Mouse (Mus musculus) heart, embryonic 13.5 days (tissue): ENCODE data around the gene Nop2. TPM values are rescaled to one million over a fixed set of nuclear protein-coding genes. Genes with fewer than 3 reads are reported as not detected.
A peak's percentile ranks its signal among the peaks of the same experiment; 100 is the strongest.

Experiments used
- ATAC-seq: fragments of 200-750 bp; cut with Nextera tagmentation; 2 replicates; pipeline ENCODE4 v1.8.0; 2017; ENCODE audit warnings: moderate TSS enrichment; ENCODE audit not compliant: insufficient number of reproducible peaks, low FRiP score, low TSS enrichment; ENCODE audit errors: extremely low read depth
- H3K27ac ChIP-seq: fragments of 300-500 bp; sonication (generic); replicated peaks from 2 replicates; pipeline ENCODE4 v1.5.1; 2015; ENCODE audit warnings: moderate library complexity, mild to moderate bottlenecking, inconsistent platforms
- H3K27me3 ChIP-seq: fragments of 300-500 bp; sonication (generic); replicated peaks from 2 replicates; pipeline ENCODE4 v1.6.1; 2015; ENCODE audit warnings: mild to moderate bottlenecking, inconsistent platforms
- H3K36me3 ChIP-seq: fragments of 300-500 bp; sonication (generic); 2 replicates; pipeline ENCODE4 v1.6.1; 2015; ENCODE audit warnings: mild to moderate bottlenecking, inconsistent platforms
- H3K4me1 ChIP-seq: fragments of 300-500 bp; sonication (generic); 2 replicates; pipeline ENCODE4 v1.6.1; 2015; ENCODE audit warnings: inconsistent platforms
- H3K4me2 ChIP-seq: fragments of 300-500 bp; sonication (generic); 2 replicates; pipeline ENCODE4 v1.6.1; 2015; ENCODE audit warnings: inconsistent platforms, mild to moderate bottlenecking, moderate library complexity
- H3K4me3 ChIP-seq: fragments of 300-500 bp; sonication (generic); 2 replicates; pipeline ENCODE4 v1.5.1; 2015; ENCODE audit warnings: moderate library complexity, mild to moderate bottlenecking, inconsistent platforms
- H3K9ac ChIP-seq: fragments of 300-500 bp; sonication (generic); 2 replicates; pipeline ENCODE4 v1.6.1; 2015; ENCODE audit warnings: inconsistent platforms, mild to moderate bottlenecking, moderate library complexity
- H3K9me3 ChIP-seq: fragments of 300-500 bp; sonication (generic); 2 replicates; pipeline ENCODE4 v1.6.1; 2016; ENCODE audit warnings: inconsistent platforms
- WGBS: fragments of 180-500 bp; shearing (Covaris S2); methylation state at CpG from one replicate; pipeline ENCODE4 v1.1.7; 2015; ENCODE audit warnings: mixed read lengths; 5-methylcytosine and 5-hydroxymethylcytosine counted together
- polyA plus RNA-seq: library from polyadenylated mRNA; unstranded; fragments of >200 nt; fragmentation: Nextera tagmentation; extraction: Ambion mirVana; gene quantifications from 2 replicates; pipeline ENCODE4 v1.2.1, GENCODE M21; 2015

Gene Nop2
- polyA plus RNA-seq = 42.7 and 48.1 TPM in 2 replicates

GRCm38 (mm10) chr6:125131302-125132156, at the start of gene Nop2:
Nop2 (plus strand) TSS chr6:125131909.
- peak within 1 kb of the TSS; percentile 86 for H3K4me3 ChIP-seq
- H3K9me3 ChIP-seq = no peaks in the 10 kb centered on the region
- H3K36me3 ChIP-seq = peaks cover 78% of the 10 kb centered on the region
- peak within 1 kb of the TSS; percentile 92 for H3K4me2 ChIP-seq
- H3K27ac ChIP-seq = peak within 1 kb of the TSS; percentile 90
- WGBS = under 1% methylated on average over 66 of the region's 66 CpGs
- peak; percentile 90 for ATAC-seq
- no peaks in the 10 kb centered on the region for H3K27me3 ChIP-seq
- peak within 1 kb of the TSS; percentile 94 for H3K9ac ChIP-seq
- H3K4me1 ChIP-seq = peaks cover 18% of the 10 kb centered on the region

GRCm38 (mm10) chr6:125082801-125083386, 48.8 kb upstream of the Nop2 start:
- Histone ChIP-seq H3K27me3 (peaks cover 6% of the 10 kb centered on the region; the same call in 1 of the 2 replicates), H3K9ac (no peak overlapping the region), H3K27ac (no peak overlapping the region), H3K4me3 (no peak overlapping the region), H3K9me3 (no peaks in the 10 kb centered on the region), H3K4me1 (peaks cover 14% of the 10 kb centered on the region), H3K4me2 (no peak overlapping the region), H3K36me3 (no peaks in the 10 kb centered on the region)
- 87% methylated on average over 7 of the region's 7 CpGs for WGBS
- ATAC-seq = no peak

- WGBS = 4% methylated on average over 4 of the region's 4 CpGs
- Histone ChIP-seq H3K4me3 (no peak overlapping the region), H3K4me1 (peaks cover 26% of the 10 kb centered on the region), H3K9ac (0 out of 2 replicates have a peak overlapping the region, but pooled peaks have one; percentile 17), H3K36me3 (no peaks in the 10 kb centered on the region), H3K27me3 (no peaks in the 10 kb centered on the region; the same call in 1 of the 2 replicates), H3K9me3 (no peaks in the 10 kb centered on the region), H3K27ac (no peak overlapping the region), H3K4me2 (no peak overlapping the region)
- ATAC-seq = no peak
Measured at GRCm38 (mm10) chr6:125084424-125084823, 47.3 kb upstream of the Nop2 start.

- H3K9me3 ChIP-seq = no peaks in the 10 kb centered on the region
- H3K4me1 ChIP-seq = peaks cover 38% of the 10 kb centered on the region
- no peaks in the 10 kb centered on the region; the same call in 1 of the 2 replicates for H3K27me3 ChIP-seq
- WGBS = 68% methylated on average over 3 of the region's 3 CpGs
- no peak overlapping the region for H3K4me2 ChIP-seq
- no peak overlapping the region for H3K4me3 ChIP-seq
- ATAC-seq = no peak
- H3K9ac ChIP-seq = 0 out of 2 replicates have a peak overlapping the region, but pooled peaks have one; percentile 71
- peak overlapping the region; percentile 97 for H3K27ac ChIP-seq
- no peaks in the 10 kb centered on the region for H3K36me3 ChIP-seq
Measured at GRCm38 (mm10) chr6:125087937-125088336, 43.8 kb upstream of the Nop2 start.

GRCm38 (mm10) chr6:125088561-125089321, 43.0 kb upstream of the Nop2 start:
- H3K9me3 ChIP-seq = no peaks in the 10 kb centered on the region
- WGBS = 4% methylated on average over 19 of the region's 20 CpGs
- peak; percentile 57 for ATAC-seq
- peak overlapping the region; percentile 71 for H3K9ac ChIP-seq
- peak overlapping the region; percentile 97 for H3K27ac ChIP-seq
- H3K4me1 ChIP-seq = peaks cover 37% of the 10 kb centered on the region
- peak overlapping the region; percentile 64 for H3K4me2 ChIP-seq
- peak overlapping the region; percentile 29 for H3K4me3 ChIP-seq
- no peaks in the 10 kb centered on the region for H3K36me3 ChIP-seq
- no peaks in the 10 kb centered on the region for H3K27me3 ChIP-seq

- Histone ChIP-seq H3K4me3 (peak overlapping the region; percentile 26), H3K27me3 (no peaks in the 10 kb centered on the region), H3K4me1 (peaks cover 30% of the 10 kb centered on the region), H3K9me3 (no peaks in the 10 kb centered on the region), H3K36me3 (no peaks in the 10 kb centered on the region), H3K27ac (peak overlapping the region; percentile 97), H3K9ac (peak overlapping the region; percentile 68), H3K4me2 (peak overlapping the region; percentile 64)
- WGBS = 4% methylated on average over 15 of the region's 15 CpGs
- peak; percentile 55 for ATAC-seq
Measured at GRCm38 (mm10) chr6:125089521-125090321, 42.0 kb upstream of the Nop2 start.

GRCm38 (mm10) chr6:125090341-125091085, 41.2 kb upstream of the Nop2 start:
- Histone ChIP-seq H3K36me3 (no peaks in the 10 kb centered on the region), H3K4me3 (peak overlapping the region; percentile 26), H3K9ac (peak overlapping the region; percentile 68)

GRCm38 (mm10) chr6:125092372-125092771, 39.3 kb upstream of the Nop2 start:
- Histone ChIP-seq H3K9me3 (no peaks in the 10 kb centered on the region), H3K4me1 (peaks cover 32% of the 10 kb centered on the region), H3K9ac (no peak overlapping the region), H3K4me2 (no peak overlapping the region), H3K36me3 (no peaks in the 10 kb centered on the region), H3K4me3 (no peak overlapping the region), H3K27me3 (no peaks in the 10 kb centered on the region), H3K27ac (peak overlapping the region; percentile 37; the same call in 1 of the 2 replicates)
- no peak for ATAC-seq
- 67% methylated on average over 5 of the region's 5 CpGs for WGBS

More at GRCm38 (mm10) chr6:125090341-125091085, 41.2 kb upstream of the Nop2 start:
- Histone ChIP-seq H3K27me3 (no peaks in the 10 kb centered on the region), H3K4me2 (peak overlapping the region; percentile 64), H3K9me3 (no peaks in the 10 kb centered on the region), H3K27ac (peak overlapping the region; percentile 97), H3K4me1 (peaks cover 30% of the 10 kb centered on the region)
- WGBS = 60% methylated on average over 10 of the region's 10 CpGs
- ATAC-seq = peak; percentile 1; the same call in 1 of the 2 replicates

GRCm38 (mm10) chr6:125094843-125095242, 36.9 kb upstream of the Nop2 start:
- 46% methylated on average over 3 of the region's 3 CpGs for WGBS
- Histone ChIP-seq H3K9ac (no peak overlapping the region), H3K36me3 (peaks cover 19% of the 10 kb centered on the region)

More at GRCm38 (mm10) chr6:125094843-125095242, 36.9 kb upstream of the Nop2 start:
- no peak overlapping the region for H3K4me3 ChIP-seq
- H3K4me2 ChIP-seq = no peak overlapping the region
- peaks cover 41% of the 10 kb centered on the region for H3K4me1 ChIP-seq
- no peaks in the 10 kb centered on the region for H3K27me3 ChIP-seq
- no peak for ATAC-seq
- no peaks in the 10 kb centered on the region for H3K9me3 ChIP-seq
- H3K27ac ChIP-seq = peak overlapping the region; percentile 96
